Mouse (Mus musculus) hindbrain, embryonic 11.5 days (tissue): Measurements from ENCODE around the gene Rabl3. TPM values are rescaled to one million over a fixed set of nuclear protein-coding genes. Genes with fewer than 3 reads are reported as not detected.

ENCODE experiments used
- ATAC-seq: fragments of 200-750 bp; cut with Nextera tagmentation; 2 replicates; pipeline ENCODE4 v1.8.0; 2017; ENCODE audit warnings: mild to moderate bottlenecking, moderate TSS enrichment, moderate library complexity; ENCODE audit not compliant: low FRiP score
- DNase-seq: peaks from one replicate; pipeline ENCODE4 v3.0.0-alpha.2; 2015; ENCODE audit warnings: low spot score
- H3K27ac ChIP-seq: fragments of 300-500 bp; sonication (generic); 2 replicates; pipeline ENCODE4 v1.5.1; 2014; ENCODE audit warnings: mild to moderate bottlenecking, low read depth, low read length
- H3K27me3 ChIP-seq: fragments of 300-500 bp; sonication (generic); 2 replicates; pipeline ENCODE4 v1.6.1; 2014; ENCODE audit warnings: mild to moderate bottlenecking, low read length, moderate library complexity, mixed read lengths; ENCODE audit not compliant: control insufficient read depth, insufficient read depth
- H3K36me3 ChIP-seq: fragments of 300-500 bp; sonication (generic); 2 replicates; pipeline ENCODE4 v1.6.1; 2014; ENCODE audit warnings: mild to moderate bottlenecking, low read length, moderate library complexity, mixed read lengths; ENCODE audit not compliant: control insufficient read depth, insufficient read depth
- H3K4me1 ChIP-seq: fragments of 300-500 bp; sonication (generic); replicated peaks from 2 replicates; pipeline ENCODE4 v1.6.1; 2014; ENCODE audit warnings: low read length, mixed read lengths; ENCODE audit not compliant: control insufficient read depth, insufficient read depth
- H3K4me2 ChIP-seq: fragments of 300-500 bp; sonication (generic); replicated peaks from 2 replicates; pipeline ENCODE4 v1.6.1; 2014; ENCODE audit warnings: mild to moderate bottlenecking, low read depth, low read length
- H3K4me3 ChIP-seq: fragments of 300-500 bp; sonication (generic); 2 replicates; pipeline ENCODE4 v1.5.1; 2014; ENCODE audit warnings: low read depth, low read length
- H3K9ac ChIP-seq: fragments of 300-500 bp; sonication (generic); 2 replicates; pipeline ENCODE4 v1.6.1; 2014; ENCODE audit warnings: low read depth, low read length
- H3K9me3 ChIP-seq: fragments of 300-500 bp; sonication (generic); 2 replicates; pipeline ENCODE4 v1.6.1; 2016; ENCODE audit warnings: low read length; ENCODE audit not compliant: control insufficient read depth
- WGBS: fragments of 180-500 bp; shearing (Covaris S2); extraction: QIAGEN DNeasy Blood & Tissue Kit; methylation state at CpG from one replicate; pipeline ENCODE4 v1.1.7; 2014; 5-methylcytosine and 5-hydroxymethylcytosine counted together
- polyA plus RNA-seq: library from polyadenylated mRNA; unstranded; fragments of >200 nt; fragmentation: Nextera tagmentation; extraction: Ambion mirVana; gene quantifications from 2 replicates; pipeline ENCODE4 v1.2.1, GENCODE M21; 2014

Gene Rabl3
- polyA plus RNA-seq, 1 experiment from 2014 or later: 45.6 TPM

GRCm38 (mm10) chr16:37597412-37597811 is 57.7 kb downstream of the Rabl3 start:
- DNase-seq (no peak), ATAC-seq (no peak)
- WGBS: 81% methylated on average over 5 of the region's 5 CpGs
- Histone ChIP-seq H3K4me3 (no peak overlapping the region), H3K4me1 (no peaks in the 10 kb centered on the region), H3K9ac (no peak overlapping the region), H3K27ac (no peak overlapping the region), H3K4me2 (no peak overlapping the region), H3K27me3 (no peaks in the 10 kb centered on the region), H3K36me3 (no peaks in the 10 kb centered on the region), H3K9me3 (no peaks in the 10 kb centered on the region)

GRCm38 (mm10) chr16:37598463-37598862 is 58.8 kb downstream of the Rabl3 start:
- DNase-seq (no peak), ATAC-seq (no peak)
- WGBS: 93% methylated on average over 7 of the region's 7 CpGs
- Histone ChIP-seq H3K4me1 (no peaks in the 10 kb centered on the region), H3K27me3 (no peaks in the 10 kb centered on the region), H3K9ac (no peak overlapping the region), H3K4me3 (no peak overlapping the region), H3K4me2 (no peak overlapping the region), H3K36me3 (no peaks in the 10 kb centered on the region), H3K9me3 (no peaks in the 10 kb centered on the region), H3K27ac (no peak overlapping the region)

DNA sequence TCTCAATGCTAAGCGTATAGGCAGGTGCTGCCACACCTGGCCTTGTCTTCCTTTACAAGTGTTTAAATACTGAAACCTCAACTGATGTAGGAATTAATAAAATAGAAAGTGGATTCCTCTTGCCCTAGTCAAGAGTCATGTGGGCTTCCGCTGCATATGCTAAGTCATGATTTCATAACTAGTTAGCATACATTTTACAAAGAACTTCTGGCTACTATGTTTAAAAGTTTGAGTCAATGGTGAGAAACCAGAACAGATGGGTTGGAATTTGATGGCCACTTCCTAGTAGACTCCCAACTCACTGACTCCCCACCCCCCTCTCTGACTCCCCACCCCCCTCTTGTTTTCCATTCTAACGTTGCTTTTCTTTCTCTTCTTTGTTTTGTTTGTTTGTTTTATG is 59.6 kb downstream of the Rabl3 start:
- 82% methylated on average over 3 of the region's 3 CpGs for WGBS

GRCm38 (mm10) chr16:37603431-37603830 is 63.7 kb downstream of the Rabl3 start:
- Histone ChIP-seq H3K27me3 (no peaks in the 10 kb centered on the region), H3K9me3 (no peaks in the 10 kb centered on the region), H3K36me3 (no peaks in the 10 kb centered on the region), H3K9ac (no peak overlapping the region), H3K4me2 (no peak overlapping the region), H3K27ac (no peak overlapping the region), H3K4me1 (no peaks in the 10 kb centered on the region), H3K4me3 (no peak overlapping the region)
- WGBS: 87% methylated on average over 1 of the region's 1 CpGs
- ATAC-seq (no peak), DNase-seq (no peak)

More for the DNA sequence above, 59.6 kb downstream of the Rabl3 start:
- no peak overlapping the region for H3K4me3 ChIP-seq
- no peaks in the 10 kb centered on the region for H3K9me3 ChIP-seq
- H3K27ac ChIP-seq: no peak overlapping the region
- ATAC-seq (no peak), DNase-seq (no peak)
- H3K9ac ChIP-seq: no peak overlapping the region
- H3K27me3 ChIP-seq: no peaks in the 10 kb centered on the region
- H3K4me2 ChIP-seq: no peak overlapping the region
- no peaks in the 10 kb centered on the region for H3K4me1 ChIP-seq
- H3K36me3 ChIP-seq: no peaks in the 10 kb centered on the region

DNA sequence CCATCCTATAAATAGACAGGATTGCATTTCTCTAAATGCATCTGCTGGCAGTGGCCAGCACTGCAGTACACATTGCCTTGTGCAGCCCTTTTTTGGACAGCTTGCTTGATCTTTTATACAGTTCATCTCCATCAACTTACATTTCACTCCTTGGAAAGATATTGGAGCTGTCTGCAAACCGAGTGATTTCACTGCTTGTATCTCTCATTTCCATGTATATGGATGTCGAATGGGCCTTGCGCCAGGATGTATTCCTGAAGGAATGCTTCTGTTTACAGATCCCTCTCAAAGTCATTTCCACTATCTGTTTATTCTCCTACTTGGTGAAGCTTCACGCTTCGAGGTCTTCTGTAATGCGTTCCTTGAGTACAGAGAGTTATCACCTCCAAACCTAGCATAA is 64.6 kb downstream of the Rabl3 start:
- Histone ChIP-seq H3K27me3 (no peaks in the 10 kb centered on the region), H3K4me3 (no peak overlapping the region), H3K4me1 (no peaks in the 10 kb centered on the region), H3K36me3 (no peaks in the 10 kb centered on the region), H3K4me2 (no peak overlapping the region), H3K9ac (no peak overlapping the region), H3K9me3 (no peaks in the 10 kb centered on the region), H3K27ac (no peak overlapping the region)
- DNase-seq: no peak
- no peak for ATAC-seq
- 94% methylated on average over 6 of the region's 6 CpGs for WGBS

- no peak overlapping the region for H3K27ac ChIP-seq
- H3K4me3 ChIP-seq: no peak overlapping the region
- ATAC-seq (no peak), DNase-seq (no peak)
- no peaks in the 10 kb centered on the region for H3K4me1 ChIP-seq
- no peaks in the 10 kb centered on the region for H3K27me3 ChIP-seq
- no peaks in the 10 kb centered on the region for H3K9me3 ChIP-seq
- H3K4me2 ChIP-seq: no peak overlapping the region
- WGBS: 82% methylated on average over 8 of the region's 8 CpGs
- no peak overlapping the region for H3K9ac ChIP-seq
- no peaks in the 10 kb centered on the region for H3K36me3 ChIP-seq
These were observed 70.6 kb downstream of the Rabl3 start for GRCm38 (mm10) chr16:37610333-37610732.

DNA sequence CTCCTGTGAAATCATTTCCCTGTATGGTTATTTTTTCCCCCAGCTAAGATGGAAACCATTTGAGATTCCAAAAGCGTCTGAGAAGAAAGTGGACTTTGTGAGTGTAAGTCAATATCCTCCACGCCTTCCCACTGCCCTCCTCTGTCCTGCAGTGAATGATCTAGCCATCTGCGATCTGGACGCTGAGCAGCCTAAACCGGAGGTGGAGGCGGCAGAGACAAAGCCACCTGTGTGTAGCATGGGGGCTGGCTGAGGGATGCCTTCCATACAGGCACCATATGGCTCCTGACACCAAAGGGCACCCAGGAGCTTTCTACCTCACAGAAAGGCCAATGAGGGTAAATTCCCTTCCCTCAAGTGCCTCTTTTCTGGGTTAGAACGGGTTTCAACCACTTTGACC is 71.4 kb downstream of the Rabl3 start:
- ATAC-seq (no peak), DNase-seq (no peak)
- 60% methylated on average over 7 of the region's 7 CpGs for WGBS
- no peaks in the 10 kb centered on the region for H3K36me3 ChIP-seq
- no peak overlapping the region for H3K4me3 ChIP-seq
- H3K9ac ChIP-seq: no peak overlapping the region
- H3K27ac ChIP-seq: no peak overlapping the region
- no peaks in the 10 kb centered on the region for H3K9me3 ChIP-seq
- H3K4me2 ChIP-seq: no peak overlapping the region
- no peaks in the 10 kb centered on the region for H3K4me1 ChIP-seq
- no peaks in the 10 kb centered on the region for H3K27me3 ChIP-seq

- Histone ChIP-seq H3K4me1 (no peaks in the 10 kb centered on the region), H3K27ac (no peak overlapping the region), H3K27me3 (no peaks in the 10 kb centered on the region), H3K36me3 (no peaks in the 10 kb centered on the region), H3K4me2 (no peak overlapping the region), H3K9me3 (no peaks in the 10 kb centered on the region), H3K4me3 (no peak overlapping the region), H3K9ac (no peak overlapping the region)
- DNase-seq (no peak), ATAC-seq (no peak)
- 88% methylated on average over 5 of the region's 5 CpGs for WGBS
These were observed 72.3 kb downstream of the Rabl3 start for GRCm38 (mm10) chr16:37612013-37612412.

DNA sequence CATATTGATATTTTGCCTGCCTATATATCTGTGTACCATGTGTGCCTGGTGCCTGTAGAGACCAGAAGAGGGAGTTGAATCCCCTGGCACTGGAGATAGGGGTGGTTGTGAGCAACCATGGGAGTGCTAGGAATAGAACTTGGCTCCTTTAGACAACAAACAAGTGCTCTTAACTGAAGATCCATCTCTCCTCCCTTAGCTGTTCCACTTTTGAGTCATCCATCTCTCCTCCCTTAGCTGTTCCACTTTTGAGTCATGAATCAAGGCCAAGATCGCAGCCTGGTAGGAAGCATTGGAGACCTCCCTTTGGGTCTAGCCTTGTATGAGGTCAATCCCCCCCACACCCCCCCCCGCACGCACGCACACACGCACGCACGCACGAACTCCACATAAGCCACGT is 74.9 kb downstream of the Rabl3 start:
- Histone ChIP-seq H3K27ac (no peak overlapping the region), H3K9me3 (no peaks in the 10 kb centered on the region), H3K4me2 (no peak overlapping the region), H3K9ac (no peak overlapping the region), H3K27me3 (no peaks in the 10 kb centered on the region), H3K36me3 (no peaks in the 10 kb centered on the region), H3K4me1 (no peaks in the 10 kb centered on the region), H3K4me3 (no peak overlapping the region)
- DNase-seq (no peak), ATAC-seq (no peak)
- 91% methylated on average over 9 of the region's 9 CpGs for WGBS
